Mouse (Mus musculus) liver, adult 2 months (tissue): Measurements from ENCODE around the gene Ccdc70. TPM values are rescaled to one million over a fixed set of nuclear protein-coding genes. Genes with fewer than 3 reads are reported as not detected.
"Not testable (repeated sequence)": the region's sequence is repeated elsewhere in the genome, so short reads cannot be mapped to it uniquely, and the experiment has no call there.

Experiments
- DNase-seq: peaks from one replicate; pipeline ENCODE4 v3.0.0-alpha.2; 2011; ENCODE audit warnings: low read depth, low spot score; ENCODE audit errors: extremely low read depth
- H3K27ac ChIP-seq: fragments of 200-500 bp; replicated peaks from 2 replicates; pipeline ENCODE4 v1.5.1; 2012; ENCODE audit warnings: low read depth, mild to moderate bottlenecking, control low read depth, inconsistent platforms, low read length; ENCODE audit not compliant: insufficient read depth
- H3K27me3 ChIP-seq: fragments of 200-500 bp; 2 replicates; pipeline ENCODE4 v1.6.1; 2012; ENCODE audit warnings: mild to moderate bottlenecking, moderate library complexity, low read length, inconsistent platforms; ENCODE audit not compliant: control insufficient read depth, insufficient read depth
- H3K36me3 ChIP-seq: fragments of 200-500 bp; 2 replicates; pipeline ENCODE4 v1.6.1; 2012; ENCODE audit warnings: low read length, inconsistent platforms; ENCODE audit not compliant: control insufficient read depth, insufficient read depth
- H3K4me1 ChIP-seq: fragments of 200-500 bp; 2 replicates; pipeline ENCODE4 v1.6.1; 2011; ENCODE audit warnings: low read length; ENCODE audit not compliant: control insufficient read depth, insufficient read depth
- H3K4me3 ChIP-seq: fragments of 200-500 bp; 2 replicates; pipeline ENCODE4 v1.5.1; 2011; ENCODE audit warnings: low read depth, mild to moderate bottlenecking, control low read depth, low read length, moderate library complexity; ENCODE audit not compliant: insufficient read depth
- H3K79me2 ChIP-seq: fragments of 200-500 bp; 2 replicates; pipeline ENCODE4 v1.6.1; 2012; ENCODE audit warnings: inconsistent platforms, mild to moderate bottlenecking, low read length, moderate library complexity; ENCODE audit not compliant: control insufficient read depth, insufficient read depth
- H3K9ac ChIP-seq: fragments of 200-500 bp; 2 replicates; pipeline ENCODE4 v1.6.1; 2012; ENCODE audit warnings: low read depth, mild to moderate bottlenecking, control low read depth, inconsistent platforms, low read length
- CTCF ChIP-seq: fragments of 200-500 bp; IDR thresholded peaks from 2 replicates; pipeline ENCODE4 v1.5.1; 2011; ENCODE audit warnings: low read depth, low read length, control low read depth
- POLR2A ChIP-seq: fragments of 200-500 bp; IDR thresholded peaks from 2 replicates; pipeline ENCODE4 v1.6.1; 2011; ENCODE audit warnings: low read length, control low read depth; ENCODE audit not compliant: insufficient read depth; ENCODE audit errors: extremely low read depth
- WGBS: fragments of 180-500 bp; shearing (Covaris S2); methylation state at CpG from one replicate; pipeline ENCODE4 v1.1.7; 2018; 5-methylcytosine and 5-hydroxymethylcytosine counted together
- polyA plus RNA-seq: library from polyadenylated mRNA; depleted of rRNA; stranded (reverse); fragments of >200 nt; gene quantifications from 2 replicates; pipeline ENCODE4 v1.2.3, GENCODE M21; 2012; rRNA removed
- total RNA-seq: library from RNA; depleted of rRNA; stranded (reverse); fragments of >200 nt; gene quantifications from 2 replicates; pipeline ENCODE4 v1.2.3, GENCODE M21; 2014; rRNA removed

Ccdc70 gene
- not detected in 2 replicates for total RNA-seq
- not detected in 2 replicates for polyA plus RNA-seq

DNA sequence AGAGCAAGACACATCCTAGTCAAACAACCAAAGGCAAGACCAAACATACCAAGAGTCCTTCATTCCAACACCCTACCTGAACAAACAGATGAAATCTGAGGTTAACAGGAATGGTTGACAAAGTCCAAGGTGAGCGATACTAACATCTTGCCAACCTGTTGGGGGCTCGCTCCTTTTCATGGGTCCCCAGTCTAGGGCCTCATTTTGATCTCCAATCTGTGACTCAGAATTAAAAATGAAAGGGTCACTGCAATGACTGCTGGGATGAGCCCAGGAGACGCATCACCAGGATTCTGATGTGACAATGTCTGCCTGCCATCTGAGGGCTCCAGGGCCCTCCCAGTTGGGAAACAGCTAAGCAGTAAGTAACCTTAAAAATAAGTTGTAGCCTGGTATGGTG, at the start of gene Ccdc70:
TSS of gene Ccdc70 (plus strand) at position 301 of the 400 bp plus-strand sequence.
- H3K27ac ChIP-seq, result no peak within 1 kb of the TSS
- DNase-seq, result no peak
- no peak within 1 kb of the TSS for H3K4me3 ChIP-seq
- no peaks in the 10 kb centered on the region for H3K36me3 ChIP-seq
- no peak within 1 kb of the TSS for H3K9ac ChIP-seq
- WGBS, result 70% methylated on average over 3 of the region's 3 CpGs
- H3K4me1 ChIP-seq, result no peaks in the 10 kb centered on the region
- H3K27me3 ChIP-seq, result no peaks in the 10 kb centered on the region
- no peak for TF ChIP-seq CTCF
- TF ChIP-seq POLR2A, result no peak
- H3K79me2 ChIP-seq, result no peaks in the 10 kb centered on the region

GRCm38 (mm10) chr8:21930754-21931153, 38.8 kb upstream of the Ccdc70 start:
- H3K36me3 ChIP-seq, H3K79me2 ChIP-seq, DNase-seq, H3K27me3 ChIP-seq, H3K27ac ChIP-seq, H3K4me1 ChIP-seq, H3K4me3 ChIP-seq, H3K9ac ChIP-seq: not testable (repeated sequence)
- 86% methylated on average over 3 of the region's 3 CpGs for WGBS

GRCm38 (mm10) chr8:21932610-21933009, 37.0 kb upstream of the Ccdc70 start, which contains the start of gene Defb15:
Defb15 (minus strand) TSS chr8:21932710.
- no peak within 1 kb of the TSS for H3K27ac ChIP-seq
- DNase-seq, result no peak
- no peaks in the 10 kb centered on the region for H3K79me2 ChIP-seq
- no peak within 1 kb of the TSS for H3K4me3 ChIP-seq
- WGBS, result 89% methylated on average over 6 of the region's 6 CpGs
- no peak within 1 kb of the TSS for H3K9ac ChIP-seq
- TF ChIP-seq CTCF (no peak), POLR2A (no peak)
- no peaks in the 10 kb centered on the region for H3K27me3 ChIP-seq
- no peaks in the 10 kb centered on the region for H3K4me1 ChIP-seq
- no peaks in the 10 kb centered on the region for H3K36me3 ChIP-seq

DNA sequence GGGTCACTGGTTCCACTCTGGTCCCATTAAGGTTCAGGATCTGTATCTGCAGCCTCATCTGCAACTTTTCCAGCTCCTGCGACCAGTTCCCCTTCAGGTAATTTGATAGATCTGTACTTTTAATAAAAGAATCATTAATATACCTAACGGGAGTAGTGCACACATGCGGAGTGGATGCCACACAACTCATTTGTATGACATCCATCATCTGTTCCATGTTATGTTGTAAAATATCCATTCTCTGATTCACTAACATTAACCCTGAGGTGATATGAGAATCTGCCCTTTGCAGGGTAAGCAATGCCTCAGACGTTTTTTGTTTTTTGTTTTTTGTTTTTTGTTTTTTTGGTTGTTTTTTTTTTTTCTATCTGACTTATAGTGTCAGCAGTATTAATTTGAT, 31.5 kb upstream of the Ccdc70 start, which contains the start of gene Defb35:
TSS of gene Defb35 (plus strand) at position 301 of the 400 bp plus-strand sequence.
- not testable (repeated sequence) for H3K27ac ChIP-seq, H3K27me3 ChIP-seq, H3K4me3 ChIP-seq, H3K36me3 ChIP-seq, H3K9ac ChIP-seq, DNase-seq, H3K79me2 ChIP-seq, H3K4me1 ChIP-seq
- 83% methylated on average over 4 of the region's 4 CpGs for WGBS

- H3K9ac ChIP-seq, result no peak within 1 kb of the TSS
- DNase-seq, result no peak
- no peak within 1 kb of the TSS for H3K4me3 ChIP-seq
- no peak within 1 kb of the TSS for H3K27ac ChIP-seq
- no peaks in the 10 kb centered on the region for H3K36me3 ChIP-seq
- no peaks in the 10 kb centered on the region for H3K27me3 ChIP-seq
- WGBS, result 82% methylated on average over 6 of the region's 6 CpGs
- H3K79me2 ChIP-seq, result no peaks in the 10 kb centered on the region
- TF ChIP-seq CTCF (no peak), POLR2A (no peak)
- no peaks in the 10 kb centered on the region for H3K4me1 ChIP-seq
Observed at GRCm38 (mm10) chr8:21946462-21946861, 23.1 kb upstream of the Ccdc70 start, which contains the start of gene Defb13. Defb13 (plus strand) TSS chr8:21946762.

GRCm38 (mm10) chr8:21947311-21948017, 22.1 kb upstream of the Ccdc70 start:
- Histone ChIP-seq H3K4me1 (no peaks in the 10 kb centered on the region), H3K27me3 (no peaks in the 10 kb centered on the region), H3K4me3 (no peak overlapping the region), H3K27ac (no peak overlapping the region), H3K79me2 (no peaks in the 10 kb centered on the region), H3K36me3 (no peaks in the 10 kb centered on the region), H3K9ac (no peak overlapping the region)
- TF ChIP-seq CTCF (no peak), POLR2A (no peak)
- peak; percentile 28 for DNase-seq
- 78% methylated on average over 9 of the region's 9 CpGs for WGBS
